Mouse (Mus musculus) stomach, embryonic 16.5 days (tissue): ENCODE results near the gene Gm9376. TPM values are rescaled to one million over a fixed set of nuclear protein-coding genes. Genes with fewer than 3 reads are reported as not detected.
A peak's percentile ranks its signal among the peaks of the same experiment; 100 is the strongest.

ENCODE experiments used
- ATAC-seq: fragments of 200-750 bp; cut with Nextera tagmentation; 2 replicates; pipeline ENCODE4 v1.8.0; 2017; ENCODE audit warnings: moderate number of reproducible peaks, moderate TSS enrichment; ENCODE audit not compliant: insufficient read depth, low FRiP score
- H3K27ac ChIP-seq: fragments of 300-500 bp; sonication (generic); 2 replicates; pipeline ENCODE4 v1.5.1; 2014; ENCODE audit warnings: low read length
- H3K27me3 ChIP-seq: fragments of 300-500 bp; sonication (generic); 2 replicates; pipeline ENCODE4 v1.6.1; 2014; ENCODE audit warnings: low read length, control low read depth, mixed read lengths; ENCODE audit not compliant: control insufficient read depth, insufficient read depth
- H3K36me3 ChIP-seq: fragments of 300-500 bp; sonication (generic); 2 replicates; pipeline ENCODE4 v1.6.1; 2014; ENCODE audit warnings: low read length; ENCODE audit not compliant: control insufficient read depth, insufficient read depth
- H3K4me1 ChIP-seq: fragments of 300-500 bp; sonication (generic); 2 replicates; pipeline ENCODE4 v1.6.1; 2014; ENCODE audit warnings: low read length, control low read depth, mixed read lengths; ENCODE audit not compliant: control insufficient read depth, insufficient read depth
- H3K4me2 ChIP-seq: fragments of 300-500 bp; sonication (generic); 2 replicates; pipeline ENCODE4 v1.6.1; 2014; ENCODE audit warnings: low read depth, low read length, mixed read lengths
- H3K4me3 ChIP-seq: fragments of 300-500 bp; sonication (generic); replicated peaks from 2 replicates; pipeline ENCODE4 v1.5.1; 2014; ENCODE audit warnings: mild to moderate bottlenecking, low read length
- H3K9ac ChIP-seq: fragments of 300-500 bp; sonication (generic); 2 replicates; pipeline ENCODE4 v1.6.1; 2014; ENCODE audit warnings: low read length
- H3K9me3 ChIP-seq: fragments of 300-500 bp; sonication (generic); replicated peaks from 2 replicates; pipeline ENCODE4 v1.6.1; 2016; ENCODE audit warnings: low read length, control low read depth; ENCODE audit not compliant: control insufficient read depth
- WGBS: fragments of 180-500 bp; shearing (Covaris S2); extraction: QIAGEN DNeasy Blood & Tissue Kit; methylation state at CpG from one replicate; pipeline ENCODE4 v1.1.7; 2014; 5-methylcytosine and 5-hydroxymethylcytosine counted together
- polyA plus RNA-seq: library from polyadenylated mRNA; unstranded; fragments of >200 nt; fragmentation: Nextera tagmentation; extraction: Ambion mirVana; gene quantifications from 2 replicates; pipeline ENCODE4 v1.2.1, GENCODE M21; 2015

Gm9376 gene
- polyA plus RNA-seq, 1 experiment from 2014 or later, result not detected

GRCm38 (mm10) chr14:118272594-118273555 is 6.1 kb downstream of the Gm9376 start:
- H3K9me3 ChIP-seq, result no peaks in the 10 kb centered on the region
- 57% methylated on average over 6 of the region's 6 CpGs for WGBS
- no peaks in the 10 kb centered on the region for H3K4me1 ChIP-seq
- H3K36me3 ChIP-seq, result no peaks in the 10 kb centered on the region
- no peak overlapping the region for H3K4me3 ChIP-seq
- no peak overlapping the region for H3K9ac ChIP-seq
- peak overlapping the region; percentile 53; the same call in 1 of the 2 replicates for H3K27ac ChIP-seq
- H3K4me2 ChIP-seq, result no peak overlapping the region
- peak; percentile 68; the same call in 1 of the 2 replicates for ATAC-seq
- H3K27me3 ChIP-seq, result no peaks in the 10 kb centered on the region

GRCm38 (mm10) chr14:118277704-118278498 is 11.1 kb downstream of the Gm9376 start:
- Histone ChIP-seq H3K9ac (no peak overlapping the region), H3K9me3 (no peaks in the 10 kb centered on the region; the same call in 1 of the 2 replicates), H3K36me3 (no peaks in the 10 kb centered on the region), H3K27me3 (no peaks in the 10 kb centered on the region), H3K4me2 (no peak overlapping the region), H3K4me3 (no peak overlapping the region), H3K27ac (no peak overlapping the region), H3K4me1 (no peaks in the 10 kb centered on the region)
- 83% methylated on average over 7 of the region's 7 CpGs for WGBS
- no peak for ATAC-seq

- Histone ChIP-seq H3K27ac (no peak overlapping the region), H3K27me3 (no peaks in the 10 kb centered on the region), H3K36me3 (no peaks in the 10 kb centered on the region), H3K4me3 (no peak overlapping the region), H3K9me3 (no peaks in the 10 kb centered on the region; the same call in 1 of the 2 replicates), H3K9ac (no peak overlapping the region), H3K4me2 (no peak overlapping the region), H3K4me1 (no peaks in the 10 kb centered on the region)
- whole genome bisulfite sequencing, result 96% methylated on average over 3 of the region's 3 CpGs
- ATAC-seq, result no peak
These were observed 15.5 kb downstream of the Gm9376 start for GRCm38 (mm10) chr14:118282272-118282671.

- no peak overlapping the region for H3K27ac ChIP-seq
- WGBS, result 49% methylated on average over 14 of the region's 14 CpGs
- H3K27me3 ChIP-seq, result no peaks in the 10 kb centered on the region
- no peaks in the 10 kb centered on the region for H3K4me1 ChIP-seq
- H3K36me3 ChIP-seq, result no peaks in the 10 kb centered on the region
- no peaks in the 10 kb centered on the region; the same call in 1 of the 2 replicates for H3K9me3 ChIP-seq
- H3K4me2 ChIP-seq, result no peak overlapping the region
- H3K4me3 ChIP-seq, result no peak overlapping the region
- H3K9ac ChIP-seq, result no peak overlapping the region
- peak; percentile 85 for ATAC-seq
These were observed 16.2 kb downstream of the Gm9376 start for GRCm38 (mm10) chr14:118282917-118283316.

- no peak for ATAC-seq
- Histone ChIP-seq H3K9ac (no peak overlapping the region), H3K4me1 (no peaks in the 10 kb centered on the region), H3K9me3 (no peaks in the 10 kb centered on the region), H3K4me2 (no peak overlapping the region), H3K27me3 (no peaks in the 10 kb centered on the region), H3K36me3 (no peaks in the 10 kb centered on the region), H3K27ac (no peak overlapping the region), H3K4me3 (no peak overlapping the region)
- 90% methylated on average over 2 of the region's 2 CpGs for WGBS
These were observed 19.3 kb downstream of the Gm9376 start for GRCm38 (mm10) chr14:118286096-118286495.

- H3K36me3 ChIP-seq, result no peaks in the 10 kb centered on the region
- ATAC-seq, result no peak
- H3K27ac ChIP-seq, result no peak overlapping the region
- H3K4me1 ChIP-seq, result no peaks in the 10 kb centered on the region
- H3K4me2 ChIP-seq, result no peak overlapping the region
- H3K27me3 ChIP-seq, result no peaks in the 10 kb centered on the region
- WGBS, result 78% methylated on average over 8 of the region's 8 CpGs
- no peak overlapping the region for H3K9ac ChIP-seq
- no peaks in the 10 kb centered on the region for H3K9me3 ChIP-seq
- no peak overlapping the region for H3K4me3 ChIP-seq
These were observed 22.4 kb downstream of the Gm9376 start for GRCm38 (mm10) chr14:118289133-118289532.

- no peak for ATAC-seq
- no peaks in the 10 kb centered on the region for H3K9me3 ChIP-seq
- no peaks in the 10 kb centered on the region for H3K36me3 ChIP-seq
- H3K4me2 ChIP-seq, result no peak overlapping the region
- H3K4me1 ChIP-seq, result no peaks in the 10 kb centered on the region
- no peaks in the 10 kb centered on the region for H3K27me3 ChIP-seq
- no peak overlapping the region for H3K9ac ChIP-seq
- no peak overlapping the region for H3K27ac ChIP-seq
- 91% methylated on average over 6 of the region's 6 CpGs for WGBS
- no peak overlapping the region for H3K4me3 ChIP-seq
These were observed 23.2 kb downstream of the Gm9376 start for GRCm38 (mm10) chr14:118290009-118290408.

- H3K4me2 ChIP-seq, result no peak overlapping the region
- H3K4me1 ChIP-seq, result peaks cover 9% of the 10 kb centered on the region; the same call in 1 of the 2 replicates
- 81% methylated on average over 14 of the region's 14 CpGs for WGBS
- H3K27me3 ChIP-seq, result no peaks in the 10 kb centered on the region
- no peaks in the 10 kb centered on the region for H3K36me3 ChIP-seq
- H3K4me3 ChIP-seq, result no peak overlapping the region
- no peak overlapping the region for H3K9ac ChIP-seq
- no peak overlapping the region for H3K27ac ChIP-seq
- no peak for ATAC-seq
- no peaks in the 10 kb centered on the region for H3K9me3 ChIP-seq
These were observed 35.8 kb downstream of the Gm9376 start for GRCm38 (mm10) chr14:118302606-118303005.

GRCm38 (mm10) chr14:118304560-118304959 is 37.8 kb downstream of the Gm9376 start:
- H3K36me3 ChIP-seq, result no peaks in the 10 kb centered on the region
- peaks cover 9% of the 10 kb centered on the region; the same call in 1 of the 2 replicates for H3K4me1 ChIP-seq
- H3K27ac ChIP-seq, result no peak overlapping the region
- no peak overlapping the region for H3K9ac ChIP-seq
- 64% methylated on average over 9 of the region's 9 CpGs for WGBS
- H3K27me3 ChIP-seq, result no peaks in the 10 kb centered on the region
- H3K9me3 ChIP-seq, result no peaks in the 10 kb centered on the region
- H3K4me2 ChIP-seq, result no peak overlapping the region
- peak; percentile 23; the same call in 1 of the 2 replicates for ATAC-seq
- H3K4me3 ChIP-seq, result no peak overlapping the region
